Mouse (Mus musculus): ENCODE results near the gene Hist1h3i.

DNA sequence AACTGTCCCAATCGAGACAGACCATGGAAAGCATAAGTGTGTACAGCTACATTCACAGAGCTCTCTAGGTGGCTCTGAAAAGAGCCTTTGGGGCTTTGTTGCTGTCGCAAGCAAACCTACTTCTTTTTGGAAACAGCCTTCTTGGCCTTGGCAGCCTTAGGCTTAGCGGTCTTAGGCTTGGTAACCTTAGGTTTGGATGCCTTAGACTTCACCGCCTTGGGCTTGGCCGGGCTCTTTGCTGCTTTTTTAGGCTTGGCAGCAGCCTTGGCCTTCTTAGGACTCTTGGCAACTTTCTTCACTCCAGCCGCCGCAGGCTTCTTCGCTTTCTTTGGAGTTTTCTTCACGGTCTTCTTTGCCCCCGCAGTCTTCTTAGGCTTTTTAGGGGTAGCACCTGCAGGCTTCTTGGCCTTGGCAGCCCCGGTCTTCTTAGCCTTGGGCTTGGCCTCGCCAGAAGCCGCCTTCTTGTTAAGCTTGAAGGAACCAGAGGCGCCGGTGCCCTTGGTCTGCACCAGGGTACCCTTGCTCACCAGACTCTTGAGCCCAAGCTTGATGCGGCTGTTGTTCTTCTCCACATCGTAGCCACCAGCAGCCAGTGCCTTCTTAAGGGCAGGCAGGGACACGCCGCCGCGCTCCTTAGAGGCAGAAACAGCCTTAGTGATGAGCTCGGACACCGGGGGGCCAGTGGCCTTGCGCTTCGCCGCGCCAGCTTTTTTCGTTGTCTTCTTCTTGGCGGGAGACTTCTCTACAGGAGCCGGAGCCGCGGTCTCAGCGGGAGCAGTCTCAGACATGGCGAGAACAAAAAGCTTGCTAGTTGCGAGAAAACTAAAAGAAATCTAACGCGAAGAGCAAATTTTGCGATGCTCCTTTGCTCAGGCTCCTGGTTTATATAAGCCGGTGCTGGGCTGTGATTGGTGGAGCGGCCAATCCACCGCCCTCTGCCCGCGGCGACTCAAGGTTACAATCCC lies 3.1 kb downstream of the Hist1h3i start, which contains the start of gene Hist1h1b:
- TF ChIP-seq GATA1 (IDR thresholded peaks at IDR 0.05; ENCODE audit: borderline replicate concordance, low read length) (no peak), FLI1 (IDR thresholded peaks at IDR 0.05; ENCODE audit: low read length) (no peak)

Measured in megakaryocyte, embryonic 14.5 days (primary cell).